Mouse (Mus musculus) urinary bladder, postnatal 36 days (tissue): ENCODE measurements around the gene Ropn1l.
A peak's percentile ranks its signal among the peaks of the same experiment; 100 is the strongest.

Experiments
- DNase-seq, 2 experiments: peaks; one replicate each; pipeline ENCODE4 v3.0.0; 2022; ENCODE audit warnings: low spot score in 2 of 2, mixed read lengths in 1 of 2

The Ropn1l gene

GRCm38 (mm10) chr15:31453098-31453916, at the start of gene Ropn1l:
Ropn1l (minus strand) TSS chr15:31453737.
- DNase-seq = peak; percentile 90 to 94

- DNase-seq = no peak
These were observed 49.5 kb upstream of the Ropn1l start for GRCm38 (mm10) chr15:31502996-31503395.

GRCm38 (mm10) chr15:31502313-31502712, 48.8 kb upstream of the Ropn1l start:
- no peak for DNase-seq

GRCm38 (mm10) chr15:31494803-31495202, 41.3 kb upstream of the Ropn1l start:
- no peak for DNase-seq

- DNase-seq = no peak
These were observed 40.8 kb upstream of the Ropn1l start for GRCm38 (mm10) chr15:31494310-31494709.

GRCm38 (mm10) chr15:31487407-31487806, 33.9 kb upstream of the Ropn1l start:
- DNase-seq = no peak

GRCm38 (mm10) chr15:31476678-31477077, 23.1 kb upstream of the Ropn1l start:
- DNase-seq = no peak

GRCm38 (mm10) chr15:31472645-31473574, 19.4 kb upstream of the Ropn1l start:
- DNase-seq = no peak

GRCm38 (mm10) chr15:31471529-31471928, 18.0 kb upstream of the Ropn1l start:
- DNase-seq = no peak

- DNase-seq = no peak
These were observed 16.0 kb upstream of the Ropn1l start for GRCm38 (mm10) chr15:31469497-31469896.

GRCm38 (mm10) chr15:31468806-31469205, 15.3 kb upstream of the Ropn1l start:
- DNase-seq = no peak

- DNase-seq = no peak
These were observed 13.2 kb upstream of the Ropn1l start for GRCm38 (mm10) chr15:31466749-31467148.

GRCm38 (mm10) chr15:31466295-31466694, 12.8 kb upstream of the Ropn1l start:
- no peak for DNase-seq

GRCm38 (mm10) chr15:31465806-31466205, 12.3 kb upstream of the Ropn1l start:
- DNase-seq = no peak

GRCm38 (mm10) chr15:31460571-31460970, 7.0 kb upstream of the Ropn1l start:
- DNase-seq = no peak

GRCm38 (mm10) chr15:31458081-31458480, 4.5 kb upstream of the Ropn1l start:
- no peak for DNase-seq

GRCm38 (mm10) chr15:31456381-31456780, 2.8 kb upstream of the Ropn1l start:
- DNase-seq = peak in 1 of 2 experiments; percentile 26

- DNase-seq = no peak
These were observed 1.3 kb upstream of the Ropn1l start for GRCm38 (mm10) chr15:31454861-31455295.

- DNase-seq = no peak
These were observed 741 bp upstream of the Ropn1l start for GRCm38 (mm10) chr15:31454096-31454860.

GRCm38 (mm10) chr15:31452336-31453097, 1.0 kb downstream of the Ropn1l start:
- DNase-seq = no peak

GRCm38 (mm10) chr15:31449772-31450171, 3.8 kb downstream of the Ropn1l start:
- no peak for DNase-seq
